Comparison of ENCODE assay signal across 8 mouse cellular contexts in genomic region chr11:113165069-113165795, GRCm38 (mm10).
DNase-seq lines count a peak whose midpoint lies in the region; ATAC-seq and TF ChIP-seq lines count a peak whose summit lies in the region.

No protein-coding gene starts in this region.

- no peaks in the 10 kb centered on the region for H3K9me3 ChIP-seq in ES-Bruce4 (replicated peaks; ENCODE audit: control insufficient read depth, insufficient read depth, low read length, poor library complexity, severe bottlenecking)
- H3K9me3 ChIP-seq in forebrain, postnatal 0 days (ENCODE audit: low read length): no peaks in the 10 kb centered on the region

- WGBS in forebrain, postnatal 0 days: 6% methylated on average over 23 of the region's 23 CpGs
- WGBS in lung, adult 2 months: 14% methylated on average over 23 of the region's 23 CpGs
- 11% methylated on average over 23 of the region's 23 CpGs for WGBS in olfactory bulb, adult 2 months

- ATAC-seq in forebrain, postnatal 0 days: peak; percentile 82

- DNase-seq in cerebellum, adult 18-20 months: peak; percentile 80 to 88
- peak; percentile 86 for DNase-seq in forebrain, postnatal 0 days
- peak; percentile 68 for DNase-seq in heart, postnatal 25 days (ENCODE audit: low spot score)
- peak; percentile 55 to 80 for DNase-seq in layer of hippocampus, adult 18-20 months (ENCODE audit: low spot score in 2 of 2)
- peak; percentile 76 for DNase-seq in lung, adult 2 months
- DNase-seq in thymus, postnatal 36 days: peak; percentile 22 to 24

- H3K4me1 ChIP-seq in ES-Bruce4 (ENCODE audit: control insufficient read depth, insufficient read depth, low read length): no peaks in the 10 kb centered on the region
- H3K4me1 ChIP-seq in forebrain, postnatal 0 days (ENCODE audit: insufficient read depth): peaks cover 10% of the 10 kb centered on the region; the same call in 1 of the 2 replicates
- peaks cover 4% of the 10 kb centered on the region; the same call in 1 of the 2 replicates for H3K4me1 ChIP-seq in lung, adult 2 months (ENCODE audit: control insufficient read depth, insufficient read depth, low read length)
- H3K4me1 ChIP-seq in olfactory bulb, adult 2 months (ENCODE audit: control insufficient read depth, insufficient read depth, low read length): peaks cover 34% of the 10 kb centered on the region

- peak overlapping the region; percentile 48 for H3K4me2 ChIP-seq in forebrain, postnatal 0 days (ENCODE audit: low read depth)

- TF ChIP-seq EP300 in ES-Bruce4 (IDR thresholded peaks at IDR 0.05; ENCODE audit: insufficient read depth, low read depth, low read length): 0 out of 2 replicates have a peak, but pooled peaks have one; percentile 9

- H3K9ac ChIP-seq in ES-Bruce4 (ENCODE audit: low read depth, poor library complexity, severe bottlenecking): no peak overlapping the region
- H3K9ac ChIP-seq in forebrain, postnatal 0 days: peak overlapping the region; percentile 18; the same call in 1 of the 2 replicates

- intact Hi-C loops in heart, postnatal 25 days (cut with DNase I): loop anchor here (1.0 to 5.0 kb wide), 3 partner anchors 383 to 1628 kb away; partner anchors contain the start of gene Sox9

- no peaks in the 10 kb centered on the region for H3K36me3 ChIP-seq in ES-Bruce4 (ENCODE audit: control insufficient read depth, insufficient read depth, low read length, poor library complexity, severe bottlenecking)
- no peaks in the 10 kb centered on the region for H3K36me3 ChIP-seq in forebrain, postnatal 0 days (ENCODE audit: insufficient read depth)

- no peaks in the 10 kb centered on the region for H3K27me3 ChIP-seq in ES-Bruce4 (ENCODE audit: control insufficient read depth, insufficient read depth, low read length, poor library complexity, severe bottlenecking)
- no peaks in the 10 kb centered on the region for H3K27me3 ChIP-seq in forebrain, postnatal 0 days (ENCODE audit: insufficient read depth, low read length)

- peak; percentile 96 for TF ChIP-seq CTCF in ES-Bruce4 (IDR thresholded peaks at IDR 0.05; ENCODE audit: low read depth, low read length)
- peak; percentile 100 for TF ChIP-seq CTCF in forebrain, postnatal 0 days (IDR thresholded peaks at IDR 0.05; ENCODE audit: low read depth)
- peak; percentile 95 for TF ChIP-seq CTCF in lung, adult 2 months (IDR thresholded peaks at IDR 0.05; ENCODE audit: insufficient read depth, low read length)
- peak; percentile 94 for TF ChIP-seq CTCF in olfactory bulb, adult 2 months (IDR thresholded peaks at IDR 0.05; ENCODE audit: insufficient read depth, low read depth, low read length)

- H3K4me3 ChIP-seq in ES-Bruce4 (ENCODE audit: low read depth, low read length): peak overlapping the region; percentile 20; the same call in 1 of the 2 replicates
- H3K4me3 ChIP-seq in forebrain, postnatal 0 days (ENCODE audit: low read depth, low read length): peak overlapping the region; percentile 21
- H3K4me3 ChIP-seq in lung, adult 2 months (replicated peaks; ENCODE audit: extremely low read depth, low read depth, low read length): peak overlapping the region; percentile 4
- H3K4me3 ChIP-seq in olfactory bulb, adult 2 months (ENCODE audit: insufficient read depth, low read depth, low read length): peak overlapping the region; percentile 40

- TF ChIP-seq POLR2A in ES-Bruce4 (IDR thresholded peaks at IDR 0.05; ENCODE audit: insufficient read depth, low read length): no peak
- TF ChIP-seq POLR2A in lung, adult 2 months (IDR thresholded peaks at IDR 0.05; ENCODE audit: borderline replicate concordance, extremely low read depth, low read depth, low read length): no peak
- 0 out of 2 replicates have a peak, but pooled peaks have one; percentile 20 for TF ChIP-seq POLR2A in olfactory bulb, adult 2 months (IDR thresholded peaks at IDR 0.05; ENCODE audit: insufficient read depth, low read depth, low read length)

- no peak overlapping the region for H3K27ac ChIP-seq in ES-Bruce4 (ENCODE audit: insufficient read depth, low read length)
- no peak overlapping the region for H3K27ac ChIP-seq in forebrain, postnatal 0 days (ENCODE audit: low read depth, low read length)
- H3K27ac ChIP-seq in olfactory bulb, adult 2 months (ENCODE audit: insufficient read depth, low read depth, low read length): no peak overlapping the region; the same call in 1 of the 2 replicates

Comparison
In these comparisons a context has a peak if more than half of its experiments do, and no peak if none do; other contexts are left out.
1. DNase-seq: peak in every context shown above with its lines; median percentile 86 in forebrain, postnatal 0 days; 84 in cerebellum, adult 18-20 months; 76 in lung, adult 2 months; 68 in heart, postnatal 25 days; 68 in layer of hippocampus, adult 18-20 months; 23 in thymus, postnatal 36 days.